Mouse (Mus musculus) heart, postnatal 4 days (tissue): ENCODE results near the gene Gstcd. TPM values are rescaled to one million over a fixed set of nuclear protein-coding genes. Genes with fewer than 3 reads are reported as not detected.

Experiments
- DNase-seq: peaks from one replicate; pipeline ENCODE4 v3.0.0; 2021
- total RNA-seq, 2 experiments: library from RNA; stranded (reverse); gene quantifications; 2 replicates each; pipeline ENCODE4 v1.2.3; 2021

Gstcd gene
- total RNA-seq, 2 experiments from 2014 or later = 9.8 to 11.5 TPM

- no peak for DNase-seq
Observed at GRCm38 (mm10) chr3:132940181-132940990, 151.4 kb downstream of the Gstcd start.

- no peak for DNase-seq
Observed at GRCm38 (mm10) chr3:132939006-132939405, 152.8 kb downstream of the Gstcd start.

- DNase-seq = no peak
Observed at GRCm38 (mm10) chr3:132934649-132935048, 157.2 kb downstream of the Gstcd start.

Other genes starting within 250 kb of the Gstcd start
- gene Npnt, start 141.7 kb downstream of the Gstcd start, total RNA-seq = 1 to 10 TPM; 4.5 to 5.5 TPM
- gene Ints12, start 193 bp downstream of the Gstcd start, total RNA-seq = 1 to 10 TPM; 8.9 to 9.2 TPM
- gene Arhgef38, start 142.9 kb upstream of the Gstcd start, total RNA-seq = not detected
- 10 to 100 TPM; 83.7 to 92.5 TPM for gene Ppa2, start 218.1 kb upstream of the Gstcd start, total RNA-seq